Mouse (Mus musculus) bone marrow macrophage, adult 2 months (primary cell): ENCODE results near the gene Ift57.

ENCODE experiments used
- CTCF ChIP-seq: IDR thresholded peaks from 2 replicates; pipeline ENCODE4 v1.5.1; 2012; ENCODE audit warnings: low read depth, mild to moderate bottlenecking, low read length, moderate library complexity
- POLR2A ChIP-seq: IDR thresholded peaks from 2 replicates; pipeline ENCODE4 v1.6.1; 2012; ENCODE audit warnings: mild to moderate bottlenecking, low read depth, low read length, borderline replicate concordance

DNA sequence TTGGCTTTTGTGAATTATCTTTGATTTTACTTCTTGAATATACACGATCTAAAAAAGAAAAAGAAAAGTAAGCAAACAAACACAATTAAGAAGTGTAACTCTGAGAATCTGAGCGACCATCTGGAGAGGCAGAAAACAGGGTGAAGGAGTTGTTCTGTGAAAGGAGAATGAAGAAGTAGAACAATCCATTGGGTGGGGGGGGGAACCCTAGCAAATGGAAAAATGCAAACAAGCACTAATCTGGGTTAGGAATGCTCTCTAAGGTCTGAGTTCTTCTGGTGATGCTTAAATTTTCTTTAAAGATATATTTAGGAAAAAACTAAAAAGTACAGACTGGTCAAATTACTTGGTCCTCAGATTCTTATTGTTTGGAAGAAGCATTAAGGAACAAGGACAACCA is 112.9 kb downstream of the Ift57 start:
- TF ChIP-seq POLR2A (no peak), CTCF (no peak)
